ENCODE assay signal across 8 mouse cellular contexts in the genomic region with DNA sequence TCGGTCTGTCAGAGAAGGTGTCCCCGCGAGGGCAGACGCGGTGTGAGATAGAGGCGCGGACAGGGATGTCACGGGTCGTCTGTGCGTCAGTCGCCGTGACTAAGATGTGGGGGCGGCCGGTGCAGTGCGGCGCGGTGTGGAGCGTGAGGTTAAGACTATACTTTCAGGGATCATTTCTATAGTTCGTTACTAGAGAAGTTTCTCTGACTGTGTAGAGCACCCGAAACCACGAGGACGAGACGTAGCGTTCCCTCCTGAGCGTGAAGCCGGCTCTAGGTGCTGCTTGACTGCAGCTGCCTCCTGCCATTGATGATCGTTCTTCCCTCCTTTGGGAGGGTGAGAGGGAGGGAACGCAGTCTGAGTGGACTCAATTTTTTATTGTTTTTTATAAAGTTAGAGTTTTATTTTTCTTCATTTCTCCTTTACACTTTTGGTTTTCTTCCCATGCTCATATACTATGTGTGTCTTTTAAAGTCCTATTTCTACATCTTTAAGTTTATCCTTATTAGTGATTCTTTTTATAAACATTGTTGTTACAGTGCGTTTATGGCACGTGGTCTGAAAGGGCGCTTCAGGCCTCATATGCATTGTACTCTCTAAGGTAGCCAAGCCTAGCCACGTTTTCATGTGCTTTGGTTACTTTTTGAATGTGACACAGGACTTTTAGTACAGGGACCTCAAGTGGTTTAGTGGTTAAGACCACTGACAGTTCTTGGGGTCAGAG. TPM values are rescaled to one million over a fixed set of nuclear protein-coding genes. Genes with fewer than 3 reads are reported as not detected.
A peak's percentile ranks its signal among the peaks of the same experiment; 100 is the strongest.
DNase-seq lines count a peak whose midpoint lies in the region; ATAC-seq and TF ChIP-seq lines count a peak whose summit lies in the region.
"Not testable (repeated sequence)": the region's sequence is repeated elsewhere in the genome, so short reads cannot be mapped to it uniquely, and the experiment has no call there.

No protein-coding gene starts in this region.

- not testable (repeated sequence) for H3K4me1 ChIP-seq in brown adipose tissue, adult 24 weeks (ENCODE audit: control insufficient read depth, insufficient read depth, insufficient read length, low read length); heart, embryonic 14.5 days (ENCODE audit: control insufficient read depth in 2 of 2, insufficient read depth in 2 of 2, low read length in 2 of 2); liver, adult 2 months (ENCODE audit: control insufficient read depth, insufficient read depth, low read length); midbrain, embryonic 16.5 days (ENCODE audit: control insufficient read depth, insufficient read depth, low read length); spleen, adult 2 months (ENCODE audit: control insufficient read depth, insufficient read depth, insufficient read length)
- H3K4me1 ChIP-seq in kidney, embryonic 15.5 days = peaks cover 21% of the 10 kb centered on the region

- not testable (repeated sequence) for H3K79me2 ChIP-seq in liver, adult 2 months (ENCODE audit: control insufficient read depth, insufficient read depth, low read length)

- not testable (repeated sequence) for H3K27me3 ChIP-seq in heart, embryonic 14.5 days (ENCODE audit: control insufficient read depth, insufficient read depth, low read length); kidney, embryonic 15.5 days; liver, adult 2 months (ENCODE audit: control insufficient read depth, insufficient read depth, low read length); midbrain, embryonic 16.5 days (ENCODE audit: control insufficient read depth, insufficient read depth, low read depth, low read length); spleen, adult 2 months (ENCODE audit: control insufficient read depth, insufficient read depth, low read length)

- H3K27ac ChIP-seq in brown adipose tissue, adult 24 weeks (replicated peaks; ENCODE audit: low read depth, low read length) = 0 out of 2 replicates have a peak overlapping the region, but pooled peaks have one; percentile 6
- peak overlapping the region; percentile 52 to 73 for H3K27ac ChIP-seq in heart, embryonic 14.5 days (replicated peaks in 1 of 2; ENCODE audit: control insufficient read depth in 1 of 2, insufficient read depth in 1 of 2, low read depth in 2 of 2, low read length in 2 of 2)
- H3K27ac ChIP-seq in kidney, embryonic 15.5 days = peak overlapping the region; percentile 85
- not testable (repeated sequence) for H3K27ac ChIP-seq in liver, adult 2 months (replicated peaks; ENCODE audit: insufficient read depth, low read depth, low read length)
- peak overlapping the region; percentile 78 for H3K27ac ChIP-seq in midbrain, embryonic 16.5 days (ENCODE audit: low read length)
- peak overlapping the region; percentile 71; the same call in 1 of the 2 replicates for H3K27ac ChIP-seq in spleen, adult 2 months (ENCODE audit: insufficient read depth, low read length)

- not testable (repeated sequence) for H3K36me3 ChIP-seq in heart, embryonic 14.5 days (ENCODE audit: control insufficient read depth, insufficient read depth, low read length); kidney, embryonic 15.5 days; liver, adult 2 months (ENCODE audit: control insufficient read depth, insufficient read depth, low read length); midbrain, embryonic 16.5 days (ENCODE audit: control insufficient read depth, insufficient read depth, low read length); spleen, adult 2 months (ENCODE audit: control insufficient read depth, insufficient read depth, low read length)

- H3K9ac ChIP-seq in heart, embryonic 14.5 days (ENCODE audit: low read length) = peak overlapping the region; percentile 3; the same call in 1 of the 2 replicates
- H3K9ac ChIP-seq in kidney, embryonic 15.5 days; liver, adult 2 months (ENCODE audit: low read depth, low read length); midbrain, embryonic 16.5 days (ENCODE audit: low read depth, low read length): not testable (repeated sequence)

- not testable (repeated sequence) for TF ChIP-seq POLR2A in liver, adult 2 months (IDR thresholded peaks at IDR 0.05; ENCODE audit: extremely low read depth, insufficient read depth, low read length); spleen, adult 2 months (IDR thresholded peaks at IDR 0.05; ENCODE audit: low read depth, low read length)

- under 1% methylated on average over 6 of the region's 32 CpGs for WGBS in heart, embryonic 14.5 days
- 0% methylated on average over 6 of the region's 32 CpGs for WGBS in kidney, embryonic 15.5 days
- 0% methylated on average over 6 of the region's 32 CpGs for WGBS in liver, adult 2 months
- 0% methylated on average over 6 of the region's 32 CpGs for WGBS in midbrain, embryonic 16.5 days
- 0% methylated on average over 6 of the region's 32 CpGs for WGBS in spleen, adult 2 months

- H3K4me2 ChIP-seq in heart, embryonic 14.5 days (ENCODE audit: low read length); midbrain, embryonic 16.5 days (ENCODE audit: low read length): not testable (repeated sequence)
- peak overlapping the region; percentile 83; the same call in 1 of the 2 replicates for H3K4me2 ChIP-seq in kidney, embryonic 15.5 days

- not testable (repeated sequence) for TF ChIP-seq CTCF in liver, adult 2 months (IDR thresholded peaks at IDR 0.05; ENCODE audit: low read depth, low read length); spleen, adult 2 months (IDR thresholded peaks at IDR 0.05; ENCODE audit: extremely low read depth, insufficient read depth, insufficient read length, insufficient replicate concordance)

- H3K9me3 ChIP-seq in heart, embryonic 14.5 days (ENCODE audit: control insufficient read depth, low read length); kidney, embryonic 15.5 days (replicated peaks); midbrain, embryonic 16.5 days (replicated peaks; ENCODE audit: control insufficient read depth, low read length, poor library complexity, severe bottlenecking): not testable (repeated sequence)

- not testable (repeated sequence) for H3K4me3 ChIP-seq in brown adipose tissue, adult 24 weeks (ENCODE audit: insufficient read depth, low read depth, low read length); heart, embryonic 14.5 days (ENCODE audit: control insufficient read depth in 1 of 2, insufficient read depth in 1 of 2, low read depth in 1 of 2, low read length in 2 of 2); kidney, embryonic 15.5 days (replicated peaks); liver, adult 2 months (ENCODE audit: insufficient read depth, low read depth, low read length); midbrain, embryonic 16.5 days (ENCODE audit: low read depth, low read length); spleen, adult 2 months (ENCODE audit: extremely low read depth, insufficient read depth, insufficient read length)

- peak; percentile 85 for DNase-seq in CD4-positive helper T cell, adult 2 months (ENCODE audit: low read depth, low spot score)
- peak; percentile 95 for DNase-seq in liver, adult 2 months (ENCODE audit: extremely low read depth, low read depth, low spot score)
- peak in 1 of 2 experiments; percentile 63 for DNase-seq in spleen, adult 2 months (ENCODE audit: low read depth in 1 of 2, low spot score in 2 of 2)

- peak; percentile 84 for ATAC-seq in erythroblast, adult 5-6 weeks (replicated peaks; ENCODE audit: low FRiP score, poor library complexity, severe bottlenecking)
- ATAC-seq in heart, embryonic 14.5 days (ENCODE audit: insufficient number of reproducible peaks, insufficient read depth, low FRiP score, low read depth) = peak; percentile 93
- ATAC-seq in kidney, embryonic 15.5 days (replicated peaks; ENCODE audit: low FRiP score) = peak; percentile 95
- ATAC-seq in midbrain, embryonic 16.5 days = peak; percentile 95

RNA-seq across cellular contexts. Expression of a gene that starts 43.8 kb away (rescaled TPM):
- not detected in 2 replicates for polyA plus RNA-seq in brown adipose tissue, adult 24 weeks (2012; ENCODE audit: insufficient read depth, insufficient read length, missing spikeins)
- not detected in 2 replicates for total RNA-seq in erythroblast, adult 5-6 weeks (2015; ENCODE audit: low replicate concordance)
- 0.34 and 0.42 TPM in 2 replicates for total RNA-seq in erythroblast, adult 5-6 weeks (2017; ENCODE audit: low replicate concordance)
- polyA plus RNA-seq in heart, embryonic 14.5 days (2014; fragmentation: Nextera tagmentation; extraction: Ambion mirVana) = 0.28 and 0.38 TPM in 2 replicates
- 0.60 and 0.65 TPM in 2 replicates for polyA plus RNA-seq in kidney, embryonic 15.5 days (2015; fragmentation: Nextera tagmentation; extraction: Ambion mirVana)
- 0.07 and 0.28 TPM in 2 replicates for total RNA-seq in liver, adult 2 months (2014; rRNA removed)
- polyA plus RNA-seq in liver, adult 2 months (2012; rRNA removed) = 0.02 TPM in 1 of 2 replicates, not detected in the other
- polyA plus RNA-seq in midbrain, embryonic 16.5 days (2015; fragmentation: Nextera tagmentation; extraction: Ambion mirVana) = 0.29 and 0.39 TPM in 2 replicates
- 0.16 TPM in 2 replicates for polyA plus RNA-seq in spleen, adult 2 months (2012; rRNA removed)

RNA-seq across cellular contexts. Expression of a gene that starts 43.9 kb away (rescaled TPM):
- 0.54 TPM in 1 of 2 replicates, not detected in the other for polyA plus RNA-seq in brown adipose tissue, adult 24 weeks (2012; ENCODE audit: insufficient read depth, insufficient read length, missing spikeins)
- 0.19 and 3.8 TPM in 2 replicates for total RNA-seq in erythroblast, adult 5-6 weeks (2015; ENCODE audit: low replicate concordance)
- total RNA-seq in erythroblast, adult 5-6 weeks (2017; ENCODE audit: low replicate concordance) = 5.9 and 6.3 TPM in 2 replicates
- 10.0 and 11.7 TPM in 2 replicates for polyA plus RNA-seq in heart, embryonic 14.5 days (2014; fragmentation: Nextera tagmentation; extraction: Ambion mirVana)
- 8.3 and 9.1 TPM in 2 replicates for polyA plus RNA-seq in kidney, embryonic 15.5 days (2015; fragmentation: Nextera tagmentation; extraction: Ambion mirVana)
- total RNA-seq in liver, adult 2 months (2014; rRNA removed) = 0.28 and 0.67 TPM in 2 replicates
- 0.16 and 0.32 TPM in 2 replicates for polyA plus RNA-seq in liver, adult 2 months (2012; rRNA removed)
- polyA plus RNA-seq in midbrain, embryonic 16.5 days (2015; fragmentation: Nextera tagmentation; extraction: Ambion mirVana) = 3.6 and 4.0 TPM in 2 replicates
- polyA plus RNA-seq in spleen, adult 2 months (2012; rRNA removed) = 0.56 and 0.67 TPM in 2 replicates
